Mouse (Mus musculus) ES-CJ7 (cell line): ENCODE measurements around the gene Eaf2.
A peak's percentile ranks its signal among the peaks of the same experiment; 100 is the strongest.

ENCODE experiments used
- DNase-seq: peaks from one replicate; pipeline ENCODE4 v3.0.0; 2011; ENCODE audit warnings: low read depth, low spot score

The Eaf2 gene

DNA sequence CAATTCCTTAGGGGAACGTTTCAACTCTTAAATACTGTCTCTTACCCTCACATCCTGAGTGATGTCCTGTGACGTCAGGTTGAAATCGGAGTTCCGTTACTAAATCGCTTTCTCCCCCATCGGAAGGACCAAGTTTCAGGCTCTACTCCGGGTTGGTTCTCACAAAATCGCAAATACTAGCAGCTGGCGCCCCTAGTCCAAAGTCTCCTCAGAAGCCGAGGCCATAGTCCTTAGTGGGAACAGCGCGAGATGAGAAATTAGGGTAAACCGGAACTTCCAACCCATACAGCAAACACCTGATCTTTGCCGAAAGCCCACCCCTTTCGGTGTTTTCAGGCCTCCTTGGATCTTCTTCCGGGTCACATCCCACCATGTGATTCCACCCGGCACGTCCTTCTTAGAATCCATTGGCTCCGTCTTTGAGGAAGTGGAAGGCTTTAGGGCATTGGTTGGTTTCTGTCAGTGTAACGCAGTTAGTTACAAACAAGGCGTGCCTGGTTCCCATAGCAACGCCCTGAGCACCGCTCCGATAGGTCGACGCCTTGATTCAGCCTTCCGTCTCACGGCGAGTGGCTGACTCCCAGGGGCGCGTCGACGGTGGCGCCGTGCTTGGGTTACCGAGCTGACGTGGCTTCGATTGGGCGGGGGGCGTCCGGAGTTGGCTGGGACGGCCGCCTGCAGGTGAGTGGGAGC is at the start of gene Eaf2, which contains the start of gene Golgb1:
TSS of gene Eaf2 (minus strand) at position 421 of the 693 bp plus-strand sequence.
TSS of gene Golgb1 (plus strand) at position 558 of the 693 bp plus-strand sequence.
- DNase-seq = peak; percentile 100

DNA sequence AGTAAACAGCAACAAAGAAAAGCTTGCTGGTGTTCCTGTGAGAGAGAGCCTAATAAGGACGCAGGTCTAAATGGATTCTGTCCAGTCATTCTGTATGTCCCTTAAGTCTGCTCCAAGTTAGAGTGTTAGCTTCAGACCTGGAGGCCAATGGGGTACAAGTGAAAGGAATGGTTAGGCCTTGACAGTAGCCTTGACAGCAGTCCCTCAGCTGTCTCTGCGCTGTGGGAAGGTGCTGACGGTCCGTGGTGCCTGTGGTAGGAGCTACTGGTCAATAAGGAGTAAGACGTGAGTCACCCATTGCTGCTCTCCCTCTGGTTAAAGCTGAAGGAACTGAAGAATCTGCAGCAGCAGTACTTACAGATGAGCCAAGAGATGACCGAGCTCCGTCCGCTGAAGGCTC is 49.5 kb upstream of the Eaf2 start:
- DNase-seq = no peak

DNA sequence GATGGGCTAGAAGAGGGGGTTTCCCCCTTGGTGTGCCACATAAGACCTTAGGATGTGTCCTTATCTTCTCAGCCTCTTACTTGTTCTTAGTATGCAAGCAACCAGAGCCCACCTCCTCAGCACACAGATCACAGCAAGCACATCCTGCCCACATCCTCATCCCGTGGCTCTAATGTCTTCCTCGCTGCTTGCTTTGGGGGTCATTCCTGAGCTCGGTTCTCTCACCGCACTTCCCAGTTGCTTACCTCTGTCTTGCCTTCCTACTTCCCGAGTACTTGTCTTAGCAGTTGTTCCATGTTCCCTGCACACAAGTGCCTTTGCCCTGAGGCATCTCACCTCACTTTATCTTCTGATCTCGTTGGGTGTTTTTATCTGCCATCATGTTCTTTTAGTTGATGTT is 47.2 kb upstream of the Eaf2 start:
- no peak for DNase-seq

DNA sequence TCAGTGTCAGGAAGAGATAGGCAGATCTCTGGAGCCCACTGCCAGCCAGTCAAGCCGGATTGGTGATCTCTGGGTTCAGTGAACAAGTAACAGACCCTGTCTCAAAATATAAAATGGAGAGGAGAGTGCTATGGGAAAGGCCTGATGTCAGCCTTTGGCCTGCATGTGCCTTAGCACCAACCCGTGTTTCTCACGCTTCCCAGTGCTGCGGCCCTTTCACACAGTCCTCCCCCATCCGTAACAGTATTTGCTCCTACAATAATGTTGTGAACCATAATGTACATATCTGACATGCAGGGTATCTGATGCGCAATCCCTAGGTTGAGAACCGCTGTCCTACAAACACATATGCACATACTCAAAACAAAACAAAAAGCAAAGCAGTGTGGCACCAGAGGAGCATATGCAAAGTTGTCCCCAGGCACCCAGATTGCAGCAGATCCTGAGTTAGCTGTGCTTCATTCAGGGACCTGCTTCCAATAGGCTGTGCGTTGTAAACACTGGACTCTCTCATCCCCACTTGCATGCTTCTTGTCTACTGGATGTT is 46.3 kb upstream of the Eaf2 start:
- DNase-seq = no peak

DNA sequence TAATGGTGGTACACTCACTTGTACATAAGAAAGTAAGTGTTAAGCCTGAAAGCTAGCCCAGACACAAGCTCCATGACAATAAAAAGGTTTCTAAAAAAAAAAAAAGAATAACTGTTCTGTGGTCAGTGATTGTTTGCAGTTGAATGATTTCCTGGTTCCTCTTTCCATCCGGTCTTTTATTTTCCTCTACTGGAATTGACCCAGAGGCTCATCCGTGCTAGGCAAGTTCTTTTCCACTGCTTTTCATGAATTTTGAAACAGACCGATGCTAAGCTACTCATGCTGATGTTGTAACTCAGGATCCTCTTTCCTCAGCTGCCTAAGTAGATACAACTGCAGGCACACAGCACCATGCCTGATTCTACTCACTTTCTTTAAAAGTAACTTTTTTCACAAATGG is 45.6 kb upstream of the Eaf2 start:
- no peak for DNase-seq

DNA sequence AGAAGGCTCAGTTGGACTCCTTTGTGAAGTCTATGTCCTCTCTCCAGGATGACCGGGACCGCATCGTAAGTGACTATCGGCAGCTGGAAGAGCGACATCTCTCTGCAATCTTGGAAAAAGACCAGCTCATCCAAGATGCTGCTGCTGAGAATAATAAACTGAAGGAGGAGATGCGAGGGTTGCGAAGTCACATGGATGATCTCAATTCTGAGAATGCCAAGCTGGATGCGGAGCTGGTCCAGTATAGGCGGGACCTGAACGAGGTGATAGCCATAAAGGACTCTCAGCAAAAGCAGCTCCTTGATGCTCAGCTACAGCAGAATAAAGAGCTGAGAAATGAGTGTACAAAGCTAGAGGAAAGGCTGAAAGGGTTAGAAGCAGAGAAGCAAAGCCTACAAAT is 43.7 kb upstream of the Eaf2 start:
- DNase-seq = no peak

DNA sequence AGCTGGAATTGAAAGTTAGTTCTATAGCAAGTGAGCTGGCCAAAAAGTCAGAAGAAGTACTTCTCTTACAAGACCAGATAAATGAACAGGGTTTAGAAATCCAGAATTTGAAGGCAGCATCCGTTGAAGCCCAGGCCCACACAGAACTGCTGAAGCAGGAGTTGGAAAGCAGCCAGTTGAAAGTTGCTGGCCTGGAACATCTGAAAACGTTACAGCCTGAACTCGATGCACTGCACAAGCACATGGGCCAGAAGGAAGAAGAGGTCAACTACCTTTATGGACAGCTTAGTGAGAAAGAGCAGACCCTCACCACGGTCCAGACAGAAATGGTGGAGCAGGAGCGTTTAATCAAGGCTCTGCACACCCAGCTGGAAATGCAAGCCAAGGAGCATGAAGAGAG is 39.4 kb upstream of the Eaf2 start:
- no peak for DNase-seq

DNA sequence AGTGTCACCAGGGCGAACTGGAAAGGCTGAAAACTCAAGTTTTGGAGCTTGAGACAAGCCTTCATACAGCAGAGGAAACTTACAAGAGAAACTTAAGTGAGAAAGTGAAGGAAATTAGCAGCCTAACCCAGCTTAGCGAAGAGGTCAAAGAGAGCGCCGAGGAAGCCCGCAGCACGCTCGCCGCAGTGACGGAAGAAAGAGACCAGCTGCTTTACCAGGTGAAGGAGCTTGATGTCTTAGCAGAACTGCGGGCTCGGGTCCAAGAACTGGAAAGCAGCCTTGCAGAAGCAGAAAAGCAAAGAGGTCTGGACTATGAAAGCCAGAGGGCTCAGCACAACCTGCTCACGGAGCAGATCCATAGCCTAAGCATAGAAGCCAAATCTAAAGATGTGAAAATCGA is 37.5 kb upstream of the Eaf2 start:
- no peak for DNase-seq

DNA sequence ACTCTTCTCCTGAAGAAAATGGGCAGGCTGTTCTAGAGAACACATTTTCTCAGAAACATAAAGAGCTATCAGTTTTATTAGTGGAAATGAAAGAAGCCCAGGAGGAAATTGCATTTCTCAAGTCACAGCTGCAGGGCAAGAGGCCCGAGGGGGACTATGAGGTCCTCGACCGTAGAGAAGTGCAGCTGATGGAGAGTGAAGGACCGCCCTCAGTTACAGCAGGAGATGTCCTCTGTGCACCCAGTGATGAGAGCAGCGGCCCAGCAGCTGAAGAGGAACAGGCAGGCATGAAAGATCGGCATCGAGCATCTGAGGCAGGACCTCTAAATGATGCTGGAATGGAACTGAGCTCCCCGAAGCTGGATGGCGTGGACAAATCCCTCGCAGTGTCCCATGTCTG is 37.1 kb upstream of the Eaf2 start:
- no peak for DNase-seq

DNA sequence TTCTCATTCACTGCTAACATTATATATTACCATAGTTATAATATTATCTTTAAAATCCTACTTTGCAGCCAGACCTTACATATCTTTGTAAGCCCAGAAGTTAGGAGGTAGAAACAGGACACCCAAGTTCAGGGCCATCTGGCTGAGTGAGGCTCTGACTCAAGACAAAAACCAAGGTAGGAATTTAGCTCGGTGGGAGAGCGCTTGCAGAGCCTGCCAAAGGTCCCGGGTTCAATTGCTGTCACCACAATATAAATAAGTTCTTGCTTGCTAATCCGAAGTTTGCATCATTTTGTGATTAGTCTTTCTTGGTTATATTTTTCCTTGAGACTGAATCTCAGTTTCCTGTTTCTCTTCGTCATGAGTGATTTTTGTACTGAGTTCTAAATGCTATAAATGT is 28.4 kb upstream of the Eaf2 start:
- DNase-seq = no peak

DNA sequence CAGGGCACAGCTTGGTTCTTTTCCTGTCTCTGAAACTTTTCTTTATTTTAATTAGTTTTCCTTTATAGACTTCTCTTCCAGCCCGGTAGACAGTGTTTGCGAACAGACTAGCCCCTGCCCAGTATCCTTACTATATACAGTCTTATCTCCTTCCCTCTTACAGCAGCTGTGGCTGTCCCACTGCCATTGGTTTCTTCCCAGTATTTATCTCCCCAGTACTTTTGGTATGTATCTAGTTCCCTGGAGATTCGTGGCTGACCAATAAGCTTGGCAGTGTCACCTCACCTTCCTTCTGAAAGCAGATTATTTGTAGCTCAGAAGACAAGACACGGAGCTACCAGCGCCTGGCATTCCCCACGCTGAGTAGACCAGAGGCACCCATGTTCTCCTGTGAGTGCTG is 21.9 kb upstream of the Eaf2 start:
- DNase-seq = no peak

DNA sequence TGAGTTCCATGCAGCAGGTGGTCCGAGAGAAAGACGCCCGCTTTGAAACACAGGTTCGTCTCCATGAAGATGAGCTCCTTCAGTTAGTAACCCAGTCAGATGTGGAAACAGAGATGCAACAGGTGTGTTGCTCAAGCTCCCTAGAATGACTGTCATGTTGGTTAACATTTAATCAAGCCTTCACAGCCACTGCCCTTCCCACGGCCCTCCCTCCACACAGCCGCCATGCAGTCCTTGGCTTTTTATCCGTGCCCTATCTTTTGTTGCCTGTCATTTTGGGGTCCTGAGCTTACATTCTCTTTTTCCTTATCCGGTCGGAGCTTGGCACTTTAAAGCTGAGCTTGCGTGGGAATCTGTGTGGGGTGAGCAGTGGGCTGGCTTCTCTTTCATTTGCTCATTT is 18.5 kb upstream of the Eaf2 start:
- no peak for DNase-seq

DNA sequence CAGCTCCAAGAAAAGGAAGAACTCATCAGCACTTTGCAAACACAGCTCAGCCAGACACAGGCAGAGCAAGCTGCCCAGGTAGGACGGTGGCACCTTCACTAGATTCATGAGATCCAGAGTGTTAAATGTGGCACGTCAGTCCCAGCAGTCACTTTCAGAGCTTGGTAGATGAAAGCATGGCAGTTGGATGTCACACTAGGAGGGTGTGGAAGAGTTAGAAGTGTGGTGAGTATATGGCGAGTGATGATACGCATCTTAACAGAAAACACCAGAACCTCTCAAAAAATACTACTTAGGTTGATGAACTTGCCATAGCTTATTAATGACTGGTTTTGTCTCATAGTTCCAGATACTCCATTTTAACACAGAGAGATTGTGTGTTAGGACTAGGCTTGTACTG is 16.6 kb upstream of the Eaf2 start:
- DNase-seq = no peak

DNA sequence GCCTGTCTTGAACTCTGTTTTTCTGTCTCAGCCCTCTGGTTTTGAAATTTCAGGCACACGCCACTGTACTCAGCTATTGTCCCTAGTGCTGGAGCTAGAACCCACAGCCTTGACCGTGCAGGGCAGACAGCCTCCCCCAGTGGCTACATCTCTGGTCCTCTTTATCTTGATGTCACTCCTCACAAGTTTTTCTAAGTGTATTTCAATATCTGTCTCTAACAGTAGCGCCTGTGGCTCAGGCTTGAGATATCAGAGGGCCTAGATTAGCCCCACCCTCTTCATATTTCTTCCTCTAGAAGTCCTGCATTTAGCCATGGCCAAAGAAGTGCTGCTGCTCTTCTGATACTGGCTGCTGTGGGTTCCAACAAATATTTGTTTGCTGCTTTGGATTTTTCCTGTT is 15.8 kb upstream of the Eaf2 start:
- no peak for DNase-seq

DNA sequence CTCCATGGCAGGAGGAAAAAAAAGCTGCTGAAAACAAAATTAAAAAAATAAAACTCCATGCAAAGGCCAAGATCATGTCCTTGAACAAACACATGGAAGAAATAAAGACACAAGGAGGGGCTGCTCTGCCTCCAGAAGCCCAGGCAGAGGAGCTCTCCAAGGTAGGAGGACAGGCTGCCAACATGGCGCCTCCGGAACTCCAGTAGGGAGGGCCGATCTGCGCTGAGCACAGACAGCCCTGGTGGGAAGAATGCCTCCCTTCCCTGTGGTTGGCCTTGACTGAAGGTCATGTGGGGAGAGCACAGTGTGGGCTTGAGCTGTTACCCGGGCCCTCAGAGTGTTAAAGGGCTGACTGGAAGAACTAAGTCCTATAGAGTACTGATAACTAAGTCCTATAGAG is 12.7 kb upstream of the Eaf2 start:
- peak; percentile 85 for DNase-seq

DNA sequence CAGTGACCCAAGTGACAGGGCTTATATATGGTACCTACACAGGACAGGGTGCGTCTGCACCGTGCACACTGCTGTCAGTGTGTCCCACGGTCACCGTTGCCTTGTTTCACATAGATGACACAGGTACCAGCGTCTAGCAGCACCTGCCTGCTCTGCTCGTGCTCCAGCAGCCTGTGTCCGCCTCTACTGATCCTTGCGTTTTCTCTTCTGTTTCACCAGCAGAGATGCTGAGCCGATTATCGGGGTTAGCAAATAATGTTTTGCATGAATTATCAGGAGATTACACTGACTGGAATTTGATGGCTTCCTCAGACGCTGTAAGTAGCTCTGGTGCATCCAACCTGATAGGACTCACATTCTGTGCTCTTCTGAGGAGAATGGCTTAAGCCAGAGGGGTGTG is 11.1 kb upstream of the Eaf2 start:
- DNase-seq = no peak

DNA sequence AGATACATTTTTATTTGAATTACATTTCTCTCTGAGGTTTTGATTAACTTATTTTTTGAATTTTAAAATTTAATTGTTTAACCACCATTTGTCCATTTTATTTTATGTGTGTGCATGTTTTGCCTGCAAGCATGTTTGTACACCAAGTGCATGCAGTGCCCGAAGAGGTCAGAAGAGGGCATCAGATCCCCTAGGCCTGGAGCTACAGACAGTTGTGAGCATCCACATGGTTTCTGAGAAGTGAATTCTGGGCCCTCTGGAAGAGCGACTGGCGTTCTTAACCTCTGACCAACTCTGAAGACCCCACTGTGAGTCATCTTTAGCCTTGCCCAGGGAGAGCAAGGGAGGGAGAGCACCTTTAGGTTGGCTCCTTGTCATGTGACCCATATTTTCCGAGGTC is 10.1 kb upstream of the Eaf2 start:
- peak; percentile 66 for DNase-seq

DNA sequence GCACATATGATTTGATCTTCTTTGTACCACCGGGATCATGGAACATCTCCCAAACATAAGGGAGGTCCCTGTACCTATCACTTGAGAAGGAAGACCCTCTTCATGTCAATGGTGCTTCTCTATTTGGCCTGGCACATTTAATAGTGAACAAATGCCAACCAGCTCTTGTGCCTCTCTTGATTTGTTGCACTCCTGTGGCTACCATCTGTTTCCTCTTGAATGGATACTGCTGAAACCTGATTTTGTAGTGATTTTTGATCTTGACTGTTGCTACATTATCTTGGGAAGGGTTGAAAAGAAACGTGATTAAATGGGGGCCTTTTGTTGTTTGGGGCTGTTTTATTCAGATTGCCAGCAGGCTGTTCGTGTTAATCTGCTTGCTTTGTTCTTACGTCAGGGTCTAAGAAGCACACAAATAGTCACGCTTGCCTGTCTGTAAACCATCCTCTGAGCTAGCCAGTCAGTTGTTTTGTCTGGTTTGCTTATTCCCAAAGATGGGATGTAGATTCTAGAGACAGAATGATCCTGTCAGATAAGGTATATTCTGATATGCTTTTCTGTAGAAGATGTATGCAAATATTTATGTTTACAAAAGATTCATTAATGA is 8.0 kb upstream of the Eaf2 start:
- no peak for DNase-seq

DNA sequence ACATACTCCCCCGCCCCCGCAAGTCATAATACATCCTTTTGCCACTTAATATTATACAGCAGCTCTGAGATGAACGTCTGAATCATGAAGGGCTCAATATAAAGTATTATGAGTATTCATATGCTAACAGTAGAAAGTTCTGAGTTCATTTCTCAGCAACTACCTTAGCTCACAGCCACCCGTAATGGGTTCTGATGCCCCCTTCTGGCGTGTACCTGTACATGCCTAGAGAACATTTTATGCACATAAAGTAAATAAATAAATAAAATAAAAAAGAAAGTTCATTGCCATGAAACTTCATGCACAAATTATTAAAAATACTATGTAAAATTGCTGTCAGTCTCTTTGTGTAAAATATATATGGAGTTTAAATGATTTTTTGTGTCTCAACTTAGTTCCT is 2.5 kb upstream of the Eaf2 start:
- no peak for DNase-seq

DNA sequence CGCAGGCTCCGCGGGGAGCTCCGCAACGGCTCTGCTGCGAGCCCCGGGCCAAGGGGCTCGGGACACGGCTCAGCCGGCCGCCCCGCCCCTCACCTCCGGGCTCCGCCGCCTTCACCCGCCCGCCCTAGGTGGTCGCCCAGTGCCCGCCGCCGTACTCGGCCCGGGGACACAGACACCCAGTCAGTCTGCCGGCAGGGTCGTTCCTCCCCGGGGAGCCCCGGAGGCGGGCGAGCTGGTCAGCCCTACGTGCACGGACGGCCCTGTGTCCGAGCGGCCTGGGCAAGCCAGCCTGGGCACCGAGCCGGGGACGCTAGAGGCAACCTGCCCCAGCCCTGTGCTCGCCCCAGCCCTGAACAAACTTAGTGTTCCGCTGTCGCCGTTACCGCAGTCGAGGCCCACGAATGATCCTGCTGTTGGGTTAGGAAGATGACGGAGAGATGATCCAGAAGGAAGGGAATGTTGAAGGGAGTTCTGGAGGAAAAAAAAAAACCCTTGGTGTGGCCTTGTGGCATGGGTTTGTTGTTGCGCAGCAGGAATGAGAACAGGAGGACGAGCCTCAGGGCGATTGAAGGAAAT is 561 bp upstream of the Eaf2 start:
- DNase-seq = peak; percentile 12

DNA sequence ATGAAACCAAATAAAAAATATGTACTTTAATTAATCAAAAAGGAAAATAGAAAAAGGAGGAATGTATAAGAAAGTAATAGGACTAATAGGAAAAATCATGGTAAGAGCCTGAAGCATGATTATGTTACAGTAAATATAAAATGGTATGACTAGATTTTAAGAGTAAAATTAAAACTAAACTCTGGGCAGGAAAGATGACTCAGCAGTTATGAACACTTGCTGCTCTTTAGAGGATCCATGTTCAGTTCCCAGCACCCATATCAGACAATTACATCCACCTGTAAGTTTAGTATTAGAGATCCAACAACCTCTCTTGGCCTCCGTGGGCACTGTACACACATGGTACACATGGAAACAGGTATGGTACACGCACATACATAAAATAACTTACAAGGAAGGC is 5.4 kb downstream of the Eaf2 start:
- no peak for DNase-seq

DNA sequence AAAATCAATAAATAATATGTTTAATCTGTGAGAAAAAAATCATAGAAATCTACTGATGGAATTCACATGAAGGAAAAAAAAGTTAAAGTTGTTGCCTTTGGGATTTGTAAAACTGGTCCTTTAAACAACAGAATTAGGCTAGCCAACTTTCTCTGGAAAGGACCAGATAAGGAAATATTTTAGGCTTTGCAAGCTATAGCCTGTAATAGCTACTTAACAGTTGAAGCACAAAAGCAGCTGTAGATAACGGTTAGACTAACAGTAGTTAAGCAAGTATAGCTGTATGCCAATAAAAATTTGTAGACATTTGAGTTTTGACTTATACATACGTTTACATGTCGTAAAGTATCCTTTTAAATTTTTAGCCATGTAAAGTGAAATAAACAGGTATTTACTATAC is 11.2 kb downstream of the Eaf2 start:
- DNase-seq = no peak

DNA sequence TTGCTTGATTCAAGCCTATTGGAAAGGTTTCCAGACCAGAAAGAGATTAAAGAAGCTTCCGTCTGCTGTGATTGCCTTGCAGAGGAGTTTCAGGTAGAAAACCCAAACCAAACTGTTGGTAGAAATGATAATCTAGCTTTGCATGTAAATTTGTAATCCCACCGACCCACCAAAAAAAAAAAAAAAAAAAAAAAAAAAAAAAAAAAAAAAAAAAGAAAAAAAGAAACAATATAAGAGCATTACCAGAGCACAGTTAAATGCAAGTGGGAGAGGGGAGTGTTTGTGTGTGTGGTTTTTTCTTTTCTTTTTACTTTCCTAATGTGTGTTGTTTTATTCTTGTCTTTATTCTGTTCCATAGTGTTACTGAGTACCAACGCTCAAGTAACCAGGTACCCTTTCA is 23.6 kb downstream of the Eaf2 start:
- no peak for DNase-seq
